Mouse (Mus musculus) CH12F3 (cell line): ENCODE measurements around the gene Cds2.
"Not testable (repeated sequence)": the region's sequence is repeated elsewhere in the genome, so short reads cannot be mapped to it uniquely, and the experiment has no call there.

Experiments used
- in situ Hi-C: fragments of 300-500 bp; cut with MboI; formaldehyde crosslinking; loops from 2 replicates; pipeline ENCODE4 v1.14.3; 2020; ENCODE audit warnings: low sequenced_read_pairs

Cds2 gene

DNA sequence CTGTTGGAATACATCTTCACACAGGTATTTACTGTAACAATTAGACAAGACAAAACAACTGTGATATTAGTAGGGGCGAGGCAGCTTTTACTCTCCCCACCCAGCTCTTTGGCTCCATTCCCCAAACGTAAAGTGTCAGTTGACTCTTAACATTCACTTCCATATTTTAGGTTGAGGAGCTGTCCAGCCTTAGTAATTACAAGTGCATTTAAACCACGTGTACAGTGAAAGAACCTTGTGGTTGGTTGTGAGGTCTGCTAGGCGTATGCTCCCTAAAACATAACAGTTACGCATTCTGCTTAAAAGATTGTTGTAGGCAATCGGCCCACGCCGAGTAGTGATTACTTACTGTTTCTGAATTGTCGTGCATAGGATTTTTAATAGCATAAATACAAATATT is 2.2 kb downstream of the Cds2 start:
- in situ Hi-C loops: no loop called here

DNA sequence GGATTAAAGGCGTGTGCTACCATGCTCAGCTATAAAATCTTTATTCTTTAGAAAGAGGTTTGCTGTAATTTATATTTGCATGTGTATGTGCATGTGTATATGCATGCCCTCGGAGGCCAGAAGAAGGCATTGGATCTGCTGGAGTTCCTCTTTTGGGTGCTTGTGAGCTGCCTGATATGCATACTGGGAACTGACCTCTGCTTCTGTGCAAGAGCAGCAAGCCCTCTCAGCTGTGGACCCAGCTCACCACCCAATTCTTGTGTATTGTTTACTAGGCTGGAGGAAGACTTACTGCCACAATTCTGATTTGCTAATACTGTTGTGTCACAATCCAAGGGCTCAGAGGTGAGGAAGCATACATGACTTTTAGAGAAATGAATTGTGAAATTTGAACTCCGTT is 3.1 kb downstream of the Cds2 start:
- in situ Hi-C loops: no loop called here

DNA sequence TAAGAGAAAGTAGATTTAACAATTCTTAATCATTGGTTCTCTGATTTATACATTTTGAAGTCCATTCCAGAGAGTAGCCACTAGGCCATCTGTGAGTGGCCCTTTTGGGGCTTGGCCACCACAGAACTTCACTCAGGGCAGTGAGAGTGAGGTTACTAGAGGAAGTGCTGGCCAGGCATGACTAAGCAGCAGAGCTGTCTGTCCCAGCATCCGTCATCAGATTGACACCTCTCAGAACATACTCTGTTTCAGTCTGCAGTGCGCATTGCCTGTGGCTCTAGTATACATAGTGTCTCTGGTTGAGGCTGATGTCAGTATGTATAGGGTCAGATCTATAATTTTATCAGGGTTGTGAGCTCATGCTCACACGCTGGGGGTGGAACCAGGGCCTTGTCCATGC is 6.3 kb downstream of the Cds2 start:
- in situ Hi-C loops: no loop called here

DNA sequence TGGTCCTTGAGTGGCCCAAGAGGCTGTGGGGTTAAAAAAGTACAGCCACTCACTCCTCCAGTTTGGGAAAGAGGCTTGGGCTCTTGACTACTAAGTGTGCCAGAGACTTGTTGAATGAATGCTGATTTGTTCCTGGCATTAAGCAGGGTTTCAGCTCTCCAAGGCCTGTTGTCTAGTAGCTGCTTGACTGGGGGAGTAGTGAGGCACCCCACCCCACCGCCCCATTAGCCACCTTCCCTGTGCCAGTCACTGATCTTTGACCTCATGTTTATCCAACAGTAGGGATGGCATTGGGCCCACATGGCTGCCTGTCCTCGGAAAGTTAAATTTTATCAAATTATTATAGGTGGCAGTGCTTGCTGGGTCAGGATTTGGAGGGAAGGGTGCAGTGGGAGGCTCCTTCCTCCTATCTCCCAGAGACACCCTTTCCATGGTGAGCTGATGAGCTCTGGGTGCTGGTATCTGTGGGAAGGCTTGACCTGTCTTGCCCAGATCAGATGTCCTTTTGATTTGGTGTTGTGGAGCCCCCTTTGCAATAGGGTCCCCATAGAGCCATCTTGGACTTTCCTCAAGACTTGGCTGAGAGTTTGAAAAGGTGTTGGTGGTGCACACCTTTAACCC is 7.5 kb downstream of the Cds2 start:
- in situ Hi-C loops: no loop called here

DNA sequence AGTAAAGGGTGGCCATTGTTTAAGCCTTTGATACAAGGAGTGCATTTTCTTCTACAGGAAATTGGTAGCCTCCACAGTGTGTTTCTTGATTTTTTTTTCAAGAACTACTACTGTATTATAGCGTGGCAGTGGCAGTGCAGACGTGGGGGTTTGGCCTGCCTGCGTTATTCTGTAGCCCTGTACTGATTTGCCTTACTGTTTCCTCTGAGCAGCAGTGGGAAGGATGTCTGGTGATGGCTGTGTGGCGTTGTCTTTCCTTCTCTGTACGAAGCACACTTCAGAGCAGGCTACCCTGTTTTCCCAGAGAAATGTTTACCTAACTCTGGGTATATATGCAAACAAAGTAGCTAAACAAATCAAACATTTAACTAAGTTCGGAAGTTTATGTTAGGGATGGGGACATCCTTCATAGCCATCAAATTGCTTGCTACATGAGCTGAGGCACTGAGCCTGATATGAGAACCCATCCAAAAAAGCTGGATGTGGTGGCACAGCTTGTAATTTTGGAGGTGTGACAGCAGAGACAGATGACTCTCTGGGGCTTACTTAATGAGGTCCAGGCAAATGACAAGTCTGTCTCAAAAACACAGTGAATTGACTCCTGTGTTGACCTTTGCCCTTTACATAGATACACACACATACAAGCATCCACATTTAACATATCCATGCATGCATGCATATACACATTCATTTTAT is 9.9 kb downstream of the Cds2 start:
- in situ Hi-C loops: no loop called here

DNA sequence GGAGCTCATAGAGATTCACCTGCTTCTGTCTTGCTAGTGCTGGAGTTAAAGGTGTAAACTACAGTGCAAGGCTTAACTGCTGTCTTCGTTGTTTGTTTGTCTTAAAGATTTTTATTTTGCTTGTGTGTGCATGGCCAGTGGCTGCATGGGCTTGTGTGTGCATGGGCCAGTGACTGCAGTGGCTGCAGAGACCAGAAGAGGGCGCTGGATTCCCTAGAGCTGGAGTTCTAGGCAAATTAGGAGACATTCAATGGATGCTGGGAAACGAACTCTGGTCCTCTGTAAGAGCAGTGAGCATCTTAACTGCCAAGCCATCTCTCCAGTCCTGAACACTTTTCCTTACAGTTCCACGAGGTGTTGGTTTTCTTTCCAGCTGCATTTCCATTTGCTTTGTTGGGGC is 12.6 kb downstream of the Cds2 start:
- in situ Hi-C loops: no loop called here

DNA sequence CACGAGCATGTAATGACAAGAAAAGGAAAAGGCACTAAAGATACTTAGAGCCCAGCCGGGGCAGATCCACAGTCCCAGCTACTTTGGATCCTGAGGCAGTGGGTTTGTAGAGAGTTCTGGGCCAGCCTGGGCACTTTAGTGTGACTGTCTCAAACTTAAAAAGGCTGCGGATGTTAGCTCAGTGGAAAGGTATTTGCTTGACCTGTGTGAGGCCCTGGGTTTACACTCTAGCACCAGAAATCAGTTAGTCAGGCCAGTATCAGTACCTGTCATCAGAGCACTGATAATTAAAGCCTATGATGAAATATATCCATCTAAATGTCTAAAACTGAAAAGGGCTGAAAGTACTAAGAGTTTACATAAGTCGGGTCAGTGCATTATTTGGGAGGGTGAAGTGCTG is 13.3 kb downstream of the Cds2 start:
- in situ Hi-C loops: no loop called here

DNA sequence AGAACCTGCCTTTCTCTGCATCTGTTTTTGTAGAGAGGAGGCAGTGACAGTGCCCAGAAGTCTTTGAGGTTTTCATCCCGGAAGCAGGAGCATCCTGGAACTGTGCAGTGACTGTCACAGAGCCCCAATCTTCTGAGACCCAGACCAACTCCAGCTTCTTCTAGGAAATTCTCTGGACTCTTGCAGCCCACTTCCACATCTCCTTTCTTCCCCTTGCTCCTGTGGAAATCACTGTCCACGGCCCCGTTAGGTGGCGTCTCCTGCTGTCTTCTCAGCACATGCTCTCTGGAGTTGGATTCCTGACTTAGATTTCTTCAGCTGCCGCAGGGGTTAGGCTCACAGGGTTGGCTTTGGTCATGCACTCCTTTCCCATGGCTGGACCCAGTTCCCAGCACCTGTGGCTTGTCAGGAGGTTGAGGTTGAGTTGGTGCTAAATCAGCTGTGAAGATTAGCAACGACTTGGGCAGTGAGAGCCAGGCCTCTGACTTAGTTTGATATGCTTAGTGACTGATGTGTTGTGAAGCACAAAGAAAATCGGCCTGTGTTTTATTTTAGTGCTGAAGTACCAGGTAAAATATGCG is 15.4 kb downstream of the Cds2 start:
- in situ Hi-C loops: no loop called here

DNA sequence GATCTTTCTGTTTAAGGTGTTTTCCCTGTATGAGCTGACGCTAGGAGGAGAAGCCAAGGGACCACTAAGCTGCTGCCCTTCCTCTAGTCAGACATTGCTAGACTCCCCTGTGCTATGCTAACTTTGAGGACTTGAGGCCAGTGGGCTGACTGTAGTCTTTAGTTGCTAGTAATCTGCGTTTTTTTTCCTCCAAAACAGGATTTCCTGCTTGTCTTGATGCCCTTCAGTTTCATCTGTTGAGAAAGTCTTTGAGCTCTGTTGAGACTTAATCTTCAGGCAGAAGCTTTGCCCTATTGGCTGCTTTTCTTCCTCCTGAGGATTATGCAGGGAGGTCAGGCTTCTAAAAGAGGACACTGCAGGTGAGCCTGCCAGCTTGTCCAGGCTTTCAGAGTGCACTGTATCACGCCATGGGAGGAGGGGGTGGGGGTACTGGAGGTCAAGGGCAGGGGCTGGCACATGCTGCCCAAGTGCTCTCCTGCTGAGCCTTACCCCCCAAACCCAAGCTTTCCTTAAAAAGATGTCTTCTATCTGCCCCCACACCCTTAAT is 16.5 kb downstream of the Cds2 start:
- in situ Hi-C loops: no loop called here

DNA sequence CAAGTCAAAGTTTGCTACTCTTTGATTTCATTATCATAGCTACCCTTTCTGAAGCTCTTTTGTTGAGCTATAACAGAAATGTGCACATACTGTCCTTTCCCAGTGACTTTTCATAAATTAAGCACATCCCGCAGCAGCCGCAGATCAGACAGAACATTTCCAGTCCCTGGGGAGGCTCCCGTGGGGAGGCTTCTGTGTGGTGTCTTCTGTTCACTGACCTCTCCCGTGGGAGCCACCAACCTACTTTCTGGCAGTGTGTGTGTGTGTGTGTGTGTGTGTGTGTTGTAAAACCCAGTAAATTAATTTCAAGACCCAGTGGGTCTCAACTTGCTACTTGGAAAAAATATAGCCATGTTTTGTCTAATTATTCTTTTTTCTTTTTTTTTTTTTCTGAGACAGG is 17.0 kb downstream of the Cds2 start:
- in situ Hi-C loops: no loop called here

DNA sequence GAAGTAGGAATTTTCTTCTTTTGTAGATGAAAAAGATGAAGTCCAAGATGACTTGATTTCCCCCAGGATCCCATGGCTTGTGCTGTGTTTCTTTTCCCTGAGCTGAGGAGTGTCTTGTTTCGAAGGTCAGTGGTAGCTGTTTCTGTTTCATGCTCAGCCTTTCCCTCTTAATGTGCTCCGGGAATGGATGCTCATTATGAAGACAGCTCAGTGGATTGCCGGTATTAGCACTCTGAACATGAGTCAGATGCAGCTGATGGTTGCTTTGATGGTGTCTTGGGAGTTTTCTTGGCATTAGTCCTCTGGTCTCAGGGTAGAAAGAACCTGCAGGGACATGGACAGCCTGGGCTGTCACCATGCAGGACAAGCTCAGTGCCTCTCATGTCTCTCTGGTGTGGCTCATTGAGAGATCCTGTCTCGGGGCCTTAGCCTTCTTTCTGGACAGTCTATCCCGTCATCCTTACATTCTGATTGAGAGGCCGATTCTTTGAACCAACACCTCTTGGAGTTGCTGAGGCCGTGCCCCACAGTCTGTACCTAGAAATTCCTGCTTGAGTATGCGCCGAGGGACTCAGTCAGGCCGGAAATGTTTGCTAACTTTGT is 17.7 kb downstream of the Cds2 start:
- in situ Hi-C loops: no loop called here

DNA sequence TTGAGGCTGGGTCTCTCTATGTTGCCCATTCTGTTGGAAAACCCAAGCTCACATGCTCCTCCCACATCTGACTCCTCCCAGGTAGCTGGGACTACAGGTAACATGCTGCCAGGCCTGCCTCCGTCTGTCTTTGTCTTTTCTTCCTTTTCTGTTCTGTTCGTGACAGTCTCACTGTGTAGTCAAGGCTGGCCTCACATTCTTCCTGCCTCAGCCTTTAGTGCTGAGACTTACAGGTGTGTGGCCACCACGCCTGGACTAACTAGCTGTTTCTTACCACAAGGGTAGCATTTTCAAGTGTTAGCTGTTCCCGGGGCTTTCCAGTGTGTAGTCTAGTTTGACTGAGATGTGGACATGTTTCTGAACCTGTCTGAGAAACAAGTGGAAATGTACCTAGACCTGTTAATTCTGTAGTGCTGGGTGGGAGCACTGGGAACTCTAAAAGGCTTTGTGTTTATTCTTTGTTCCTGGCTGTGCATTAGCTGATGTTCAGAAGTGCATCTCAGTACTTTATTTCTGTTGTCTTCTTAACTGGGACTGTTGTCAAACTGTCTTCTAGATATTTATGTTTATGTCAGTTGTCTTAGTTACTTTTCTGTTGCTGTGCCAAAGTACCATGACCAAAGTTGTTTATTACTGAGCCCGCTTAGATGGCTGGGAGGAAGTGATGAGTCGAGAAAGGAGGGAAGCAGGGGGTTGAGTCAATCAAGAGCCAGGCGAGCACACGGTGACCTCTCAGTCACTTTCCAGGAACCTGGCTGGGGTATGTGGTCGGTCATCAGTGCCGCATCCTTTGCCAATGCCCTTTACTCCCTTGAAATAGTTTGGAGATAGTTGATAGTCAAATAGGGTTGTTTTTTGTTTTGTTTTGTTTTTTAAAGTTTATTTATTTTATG is 18.9 kb downstream of the Cds2 start:
- in situ Hi-C loops: no loop called here

DNA sequence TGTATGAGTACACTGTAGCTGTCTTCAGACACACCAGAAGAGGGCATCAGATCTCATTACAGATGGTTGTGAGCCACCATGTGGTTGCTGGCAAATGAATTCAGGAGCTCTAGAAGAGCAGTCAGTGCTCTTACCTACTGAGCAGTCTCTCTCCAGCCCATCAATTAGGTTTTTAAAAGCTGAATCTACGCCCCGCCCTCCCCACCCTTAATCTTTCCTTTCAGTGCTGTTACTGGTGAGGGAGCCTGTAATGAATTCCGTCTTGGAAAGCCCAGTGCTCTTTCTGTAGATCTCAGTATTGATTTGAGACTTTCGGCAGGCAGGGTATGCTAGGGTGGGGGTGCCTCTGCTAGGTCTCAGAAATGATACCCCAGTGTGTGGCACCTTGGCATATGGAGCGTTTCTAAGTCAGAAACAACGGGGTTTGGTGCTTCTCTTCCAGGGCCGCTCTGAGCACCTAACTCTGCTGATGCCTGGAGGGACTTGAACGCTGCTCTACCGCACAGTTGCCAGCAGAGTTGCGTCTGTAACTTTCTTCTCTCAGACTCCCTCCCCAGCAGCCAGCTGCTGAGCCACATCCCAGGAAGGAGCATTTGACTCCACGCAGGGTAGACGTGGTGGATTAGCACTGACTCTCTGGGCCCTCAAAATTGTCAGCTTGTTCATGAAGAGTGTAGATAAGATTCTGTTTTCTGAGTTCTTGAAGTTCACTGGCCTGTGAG is 19.7 kb downstream of the Cds2 start:
- in situ Hi-C loops: no loop called here

DNA sequence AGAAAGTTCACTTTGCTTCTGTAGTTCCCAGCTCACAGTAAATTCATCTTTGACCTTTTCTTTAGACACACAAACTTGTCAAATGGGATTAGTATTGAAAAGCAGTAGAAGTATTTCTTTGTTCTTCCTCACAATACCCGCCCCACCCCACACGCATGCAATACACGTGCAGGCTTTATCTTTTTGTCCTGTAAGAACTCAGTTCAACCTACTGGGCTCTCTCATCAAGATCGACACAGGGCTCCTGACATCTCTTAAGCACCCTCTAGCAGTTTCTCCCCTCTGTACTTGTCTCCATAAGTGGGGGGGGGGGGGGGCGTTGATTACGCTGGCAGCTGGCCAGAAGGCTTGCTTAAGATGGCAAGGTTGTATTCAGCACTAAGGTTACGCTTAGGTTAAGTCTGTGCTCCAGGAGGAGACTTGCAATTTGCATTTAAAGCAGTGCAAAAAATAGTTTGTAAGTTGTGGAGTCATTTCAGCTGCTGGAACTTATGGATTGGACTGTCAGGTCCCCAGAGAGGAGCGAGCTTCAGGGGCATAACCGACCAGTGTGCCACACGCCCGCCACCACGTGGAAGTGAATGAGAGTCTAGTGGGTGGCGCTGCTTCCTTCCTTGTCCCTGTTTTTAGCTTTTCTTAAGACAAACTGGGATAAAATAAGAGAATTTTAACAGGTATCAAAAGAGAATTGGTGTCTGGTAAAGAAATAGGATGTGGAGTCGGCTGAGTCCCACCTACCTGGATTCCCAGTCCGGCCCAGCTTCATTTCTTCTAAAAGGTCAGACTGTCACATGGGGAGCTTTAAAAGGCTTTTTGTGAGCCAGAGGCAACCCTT is 20.5 kb downstream of the Cds2 start:
- in situ Hi-C loops: no loop called here

DNA sequence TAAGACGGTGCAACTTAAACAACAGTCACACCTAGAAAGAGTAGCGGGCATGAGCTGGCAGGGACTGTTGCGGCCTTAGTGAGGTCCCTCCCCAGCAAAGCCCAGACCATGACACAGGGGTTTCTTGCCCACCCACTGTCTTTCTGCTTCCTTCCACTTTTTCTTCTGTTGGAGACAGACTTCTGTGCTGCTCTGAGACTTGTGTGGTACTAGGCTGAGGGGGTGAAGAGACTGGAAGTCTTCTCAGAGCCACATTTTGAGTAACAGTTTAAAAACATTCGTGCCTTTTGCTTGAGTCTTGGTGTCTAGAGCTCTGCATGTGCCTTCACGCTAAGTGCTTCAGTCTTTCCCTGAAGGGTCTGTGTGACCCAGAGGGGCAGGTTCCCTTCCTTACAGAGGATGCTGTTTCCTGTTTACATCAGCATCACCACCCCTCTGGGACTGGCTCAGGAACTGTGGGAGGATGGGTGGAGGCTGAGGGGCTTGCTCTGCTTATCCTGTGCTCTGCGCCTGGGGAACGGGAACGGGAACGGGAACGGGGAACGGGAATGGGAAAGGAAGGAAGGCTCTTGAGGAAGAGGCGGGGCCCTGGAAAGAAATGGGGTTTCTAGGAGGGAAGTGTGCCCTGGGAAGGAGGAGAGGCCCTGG is 21.7 kb downstream of the Cds2 start:
- in situ Hi-C loops: no loop called here

DNA sequence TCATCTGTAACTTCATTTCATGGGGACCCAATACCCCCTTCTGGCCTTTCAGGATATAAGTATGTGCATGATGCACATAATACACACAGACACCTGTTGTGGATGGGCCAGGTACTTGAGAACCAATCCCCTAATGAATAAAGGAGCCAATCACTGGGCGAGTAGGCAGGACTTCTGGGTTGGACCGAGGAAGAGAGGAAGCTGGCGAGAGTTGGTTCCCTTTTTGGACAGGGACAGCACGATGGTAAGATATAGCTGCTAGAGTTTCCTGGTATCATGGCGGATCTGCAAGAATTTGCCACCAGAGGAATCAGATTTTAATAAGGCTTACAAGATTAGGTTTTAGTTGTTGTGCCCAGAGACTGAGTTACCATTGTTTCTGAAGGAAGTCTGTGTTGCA is 22.8 kb downstream of the Cds2 start:
- in situ Hi-C loops: not testable (repeated sequence)

DNA sequence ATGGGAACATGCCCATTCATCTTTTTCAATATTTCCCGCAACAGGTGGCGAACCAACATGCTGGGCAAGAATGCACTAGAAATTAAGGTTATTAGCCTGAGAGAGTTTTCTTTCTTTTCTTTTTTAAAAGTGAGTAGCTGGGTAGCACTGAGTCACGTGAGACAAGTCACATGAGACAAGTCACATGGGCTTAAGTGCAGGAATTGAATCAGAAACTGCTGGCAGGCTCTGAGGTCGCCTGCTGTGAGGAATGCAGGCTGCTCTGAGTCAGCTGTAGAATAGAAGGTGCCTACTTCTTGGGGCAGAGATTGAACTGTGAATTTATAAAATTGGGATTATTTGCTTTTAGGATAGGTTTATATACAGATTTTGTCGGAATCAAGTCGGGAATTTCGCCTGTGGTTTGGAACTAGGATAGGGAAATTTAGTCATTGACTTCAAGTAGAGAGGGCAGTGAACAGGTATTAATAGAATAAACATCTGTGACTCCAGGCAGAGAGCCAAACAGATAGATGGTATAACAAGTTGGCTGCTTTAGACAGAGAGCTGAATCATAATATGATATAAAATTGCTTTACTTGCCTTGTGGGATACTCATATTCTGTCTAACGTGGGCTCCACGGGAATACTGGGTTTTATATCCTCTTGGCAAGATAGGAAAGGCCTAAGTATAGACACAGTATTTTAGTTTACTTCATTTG is 23.6 kb downstream of the Cds2 start:
- in situ Hi-C loops: no loop called here

DNA sequence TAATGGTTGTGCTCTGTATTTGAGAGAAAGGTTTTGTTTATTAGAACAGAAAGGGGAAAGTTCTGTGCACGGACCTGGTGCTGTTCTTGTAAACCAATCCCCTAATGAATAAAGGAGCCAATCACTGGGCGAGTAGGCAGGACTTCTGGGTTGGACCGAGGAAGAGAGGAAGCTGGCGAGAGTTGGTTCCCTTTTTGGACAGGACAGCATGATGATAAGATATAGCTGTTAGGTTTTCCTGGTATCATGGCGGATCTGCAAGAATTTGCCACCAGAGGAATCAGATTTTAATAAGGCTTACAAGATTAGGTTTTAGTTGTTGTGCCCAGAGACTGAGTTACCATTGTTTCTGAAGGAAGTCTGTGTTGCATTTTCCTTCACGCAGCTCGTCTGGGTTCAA is 26.3 kb downstream of the Cds2 start:
- in situ Hi-C loops: not testable (repeated sequence)
